Mouse (Mus musculus) midbrain, embryonic 16.5 days (tissue): ENCODE data around the gene Cabp2. TPM values are rescaled to one million over a fixed set of nuclear protein-coding genes. Genes with fewer than 3 reads are reported as not detected.
"Not testable (repeated sequence)": the region's sequence is repeated elsewhere in the genome, so short reads cannot be mapped to it uniquely, and the experiment has no call there.

Source experiments
- ATAC-seq: fragments of 200-750 bp; cut with Nextera tagmentation; 2 replicates; pipeline ENCODE4 v1.8.0; 2017; ENCODE audit warnings: moderate TSS enrichment
- H3K27ac ChIP-seq: fragments of 300-500 bp; sonication (generic); 2 replicates; pipeline ENCODE4 v1.5.1; 2014; ENCODE audit warnings: mild to moderate bottlenecking, low read length, mixed read lengths
- H3K27me3 ChIP-seq: fragments of 300-500 bp; sonication (generic); 2 replicates; pipeline ENCODE4 v1.6.1; 2014; ENCODE audit warnings: low read depth, low read length, mixed read lengths; ENCODE audit not compliant: control insufficient read depth, insufficient read depth
- H3K36me3 ChIP-seq: fragments of 300-500 bp; sonication (generic); 2 replicates; pipeline ENCODE4 v1.6.1; 2014; ENCODE audit warnings: mild to moderate bottlenecking, low read length, moderate library complexity, mixed read lengths; ENCODE audit not compliant: control insufficient read depth, insufficient read depth
- H3K4me1 ChIP-seq: fragments of 300-500 bp; sonication (generic); 2 replicates; pipeline ENCODE4 v1.6.1; 2014; ENCODE audit warnings: mild to moderate bottlenecking, low read length, mixed read lengths; ENCODE audit not compliant: control insufficient read depth, insufficient read depth
- H3K4me2 ChIP-seq: fragments of 300-500 bp; sonication (generic); 2 replicates; pipeline ENCODE4 v1.6.1; 2014; ENCODE audit warnings: mild to moderate bottlenecking, low read length, mixed read lengths
- H3K4me3 ChIP-seq: fragments of 300-500 bp; sonication (generic); 2 replicates; pipeline ENCODE4 v1.5.1; 2014; ENCODE audit warnings: low read depth, mild to moderate bottlenecking, low read length, moderate library complexity, mixed read lengths
- H3K9ac ChIP-seq: fragments of 300-500 bp; sonication (generic); 2 replicates; pipeline ENCODE4 v1.6.1; 2014; ENCODE audit warnings: low read depth, low read length, mixed read lengths
- H3K9me3 ChIP-seq: fragments of 300-500 bp; sonication (generic); replicated peaks from 2 replicates; pipeline ENCODE4 v1.6.1; 2014; ENCODE audit warnings: mild to moderate bottlenecking, low read length, mixed read lengths; ENCODE audit not compliant: control insufficient read depth, poor library complexity, severe bottlenecking
- WGBS: fragments of 180-500 bp; shearing (Covaris S2); extraction: QIAGEN DNeasy Blood & Tissue Kit; methylation state at CpG from one replicate; pipeline ENCODE4 v1.1.7; 2014; 5-methylcytosine and 5-hydroxymethylcytosine counted together
- polyA plus RNA-seq: library from polyadenylated mRNA; unstranded; fragments of >200 nt; fragmentation: Nextera tagmentation; extraction: Ambion mirVana; gene quantifications from 2 replicates; pipeline ENCODE4 v1.2.1, GENCODE M21; 2015

Gene Cabp2
- polyA plus RNA-seq, 1 experiment from 2014 or later: not detected

- Histone ChIP-seq H3K4me2 (no peak overlapping the region), H3K9ac (no peak overlapping the region), H3K4me3 (no peak overlapping the region), H3K9me3 (no peaks in the 10 kb centered on the region), H3K36me3 (no peaks in the 10 kb centered on the region), H3K27me3 (no peaks in the 10 kb centered on the region), H3K27ac (no peak overlapping the region), H3K4me1 (peaks cover 9% of the 10 kb centered on the region)
- WGBS: 73% methylated on average over 14 of the region's 14 CpGs
- no peak for ATAC-seq
Observed at GRCm38 (mm10) chr19:4042124-4042523, 39.3 kb upstream of the Cabp2 start.

- H3K4me1 ChIP-seq, ATAC-seq, H3K4me3 ChIP-seq, H3K9ac ChIP-seq, H3K27me3 ChIP-seq, H3K27ac ChIP-seq, H3K9me3 ChIP-seq, H3K36me3 ChIP-seq, H3K4me2 ChIP-seq: not testable (repeated sequence)
- 83% methylated on average over 5 of the region's 5 CpGs for WGBS
Observed at GRCm38 (mm10) chr19:4044109-4044508, 37.3 kb upstream of the Cabp2 start.

- no peak within 1 kb of the TSS for H3K4me3 ChIP-seq
Observed at GRCm38 (mm10) chr19:4045966-4046865, 35.2 kb upstream of the Cabp2 start, which contains the start of gene Gstp2. Gene Gstp2, minus strand, starts transcription at chr19:4046023.

GRCm38 (mm10) chr19:4046866-4047254 is 34.5 kb upstream of the Cabp2 start:
- H3K4me1 ChIP-seq: no peaks in the 10 kb centered on the region
- no peak overlapping the region for H3K4me2 ChIP-seq
- no peaks in the 10 kb centered on the region for H3K27me3 ChIP-seq
- H3K4me3 ChIP-seq: no peak overlapping the region
- H3K9me3 ChIP-seq: no peaks in the 10 kb centered on the region
- no peak overlapping the region for H3K27ac ChIP-seq
- H3K9ac ChIP-seq: no peak overlapping the region
- 85% methylated on average over 8 of the region's 8 CpGs for WGBS
- ATAC-seq: no peak
- H3K36me3 ChIP-seq: no peaks in the 10 kb centered on the region

More at GRCm38 (mm10) chr19:4045966-4046865, 35.2 kb upstream of the Cabp2 start, which contains the start of gene Gstp2:
- no peak within 1 kb of the TSS for H3K9ac ChIP-seq
- no peak within 1 kb of the TSS for H3K27ac ChIP-seq
- H3K36me3 ChIP-seq: no peaks in the 10 kb centered on the region
- H3K9me3 ChIP-seq: no peaks in the 10 kb centered on the region
- no peak; the same call in 1 of the 2 replicates for ATAC-seq
- no peaks in the 10 kb centered on the region for H3K4me1 ChIP-seq
- peak within 1 kb of the TSS; percentile 33 for H3K4me2 ChIP-seq
- 55% methylated on average over 16 of the region's 16 CpGs for WGBS
- no peaks in the 10 kb centered on the region for H3K27me3 ChIP-seq

- no peaks in the 10 kb centered on the region for H3K9me3 ChIP-seq
- no peaks in the 10 kb centered on the region for H3K4me1 ChIP-seq
- WGBS: 11% methylated on average over 4 of the region's 4 CpGs
- H3K27ac ChIP-seq: no peak overlapping the region
- no peaks in the 10 kb centered on the region for H3K36me3 ChIP-seq
- no peak overlapping the region for H3K4me2 ChIP-seq
- no peak overlapping the region for H3K4me3 ChIP-seq
- ATAC-seq: no peak
- no peaks in the 10 kb centered on the region for H3K27me3 ChIP-seq
- no peak overlapping the region for H3K9ac ChIP-seq
Observed at GRCm38 (mm10) chr19:4047859-4048258, 33.5 kb upstream of the Cabp2 start.

GRCm38 (mm10) chr19:4049069-4049468 is 32.3 kb upstream of the Cabp2 start:
- not testable (repeated sequence) for H3K9me3 ChIP-seq, H3K4me2 ChIP-seq, H3K4me3 ChIP-seq, H3K9ac ChIP-seq, ATAC-seq, H3K4me1 ChIP-seq, H3K36me3 ChIP-seq, H3K27me3 ChIP-seq, H3K27ac ChIP-seq
- 83% methylated on average over 5 of the region's 5 CpGs for WGBS

- Histone ChIP-seq H3K36me3 (no peaks in the 10 kb centered on the region), H3K27me3 (no peaks in the 10 kb centered on the region), H3K9ac (no peak overlapping the region), H3K9me3 (no peaks in the 10 kb centered on the region), H3K4me2 (no peak overlapping the region), H3K27ac (no peak overlapping the region), H3K4me1 (no peaks in the 10 kb centered on the region), H3K4me3 (no peak overlapping the region)
- 97% methylated on average over 5 of the region's 5 CpGs for WGBS
- ATAC-seq: no peak
Observed at GRCm38 (mm10) chr19:4051016-4051415, 30.4 kb upstream of the Cabp2 start.

DNA sequence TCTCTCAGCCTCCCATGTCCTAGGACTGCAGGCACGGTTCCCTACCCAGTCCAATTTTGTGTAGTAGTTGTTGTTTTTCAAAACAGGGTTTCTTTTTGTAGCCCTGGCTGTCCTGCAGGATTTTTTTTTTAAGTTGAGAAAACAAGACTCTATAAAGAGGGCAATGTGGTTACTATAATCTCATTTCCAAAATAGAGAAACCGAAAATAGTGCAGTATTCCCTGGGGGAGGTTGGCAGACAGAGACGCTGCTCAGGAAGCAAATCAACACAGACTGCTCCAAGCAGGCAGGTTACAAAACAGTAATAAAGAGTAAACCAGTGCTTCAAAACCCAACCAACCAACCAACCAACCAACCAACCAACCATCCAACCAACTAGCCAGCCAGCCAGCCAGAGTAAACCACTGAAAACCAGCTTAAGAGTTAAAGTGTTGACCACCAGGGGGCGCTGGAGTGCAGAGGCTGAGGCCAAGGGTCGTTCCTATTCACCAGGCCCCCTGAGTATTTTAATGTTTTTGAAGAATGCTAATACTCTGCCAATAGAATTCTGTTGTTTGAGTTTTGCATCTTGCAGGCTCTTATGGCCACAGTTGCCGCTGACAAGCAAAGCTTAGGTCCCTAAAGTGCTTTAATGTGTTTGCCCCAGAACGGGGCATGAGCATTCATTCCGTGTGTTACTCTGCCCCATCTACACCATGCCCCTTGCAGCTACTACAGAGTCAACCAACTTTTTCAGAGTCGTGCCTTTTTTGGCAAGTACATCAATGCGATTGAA is 29.4 kb upstream of the Cabp2 start:
- Histone ChIP-seq H3K4me1 (no peaks in the 10 kb centered on the region), H3K4me2 (no peak overlapping the region), H3K36me3 (no peaks in the 10 kb centered on the region), H3K9ac (no peak overlapping the region), H3K9me3 (no peaks in the 10 kb centered on the region), H3K27me3 (no peaks in the 10 kb centered on the region), H3K27ac (no peak overlapping the region), H3K4me3 (no peak overlapping the region)
- no peak for ATAC-seq
- WGBS: 50% methylated on average over 10 of the region's 10 CpGs

DNA sequence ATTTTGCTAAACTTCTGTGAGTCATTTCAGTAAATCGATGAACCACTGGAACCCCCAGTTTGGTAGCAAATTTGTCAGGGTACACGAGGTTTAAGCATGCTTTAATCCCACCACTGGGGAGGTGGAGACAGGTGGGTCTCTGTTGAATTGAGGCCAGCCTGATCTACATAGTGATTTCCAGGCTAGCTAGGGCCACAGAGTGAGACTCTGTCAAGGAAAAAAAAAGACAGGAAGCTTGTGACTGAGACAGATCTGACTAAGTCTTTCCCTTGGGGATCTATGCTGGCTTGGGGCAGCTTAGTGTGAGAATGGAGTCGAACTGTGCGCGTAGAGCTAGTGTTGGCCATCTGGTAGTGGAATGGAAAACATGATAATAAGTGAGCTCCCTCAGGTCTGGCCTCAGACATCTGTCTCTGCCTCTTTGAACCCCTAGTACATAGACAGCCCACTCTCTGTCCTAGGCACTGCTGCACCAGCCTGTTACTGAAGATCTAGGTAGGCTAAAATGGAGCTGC is 28.8 kb upstream of the Cabp2 start:
- no peaks in the 10 kb centered on the region for H3K9me3 ChIP-seq

More for the DNA sequence above, 28.8 kb upstream of the Cabp2 start:
- H3K36me3 ChIP-seq: no peaks in the 10 kb centered on the region
- H3K4me3 ChIP-seq: no peak overlapping the region
- no peaks in the 10 kb centered on the region for H3K27me3 ChIP-seq
- no peaks in the 10 kb centered on the region for H3K4me1 ChIP-seq
- no peak overlapping the region for H3K4me2 ChIP-seq
- H3K27ac ChIP-seq: no peak overlapping the region
- ATAC-seq: no peak
- no peak overlapping the region for H3K9ac ChIP-seq
- WGBS: 64% methylated on average over 5 of the region's 5 CpGs
